Mouse (Mus musculus) spleen, adult 2 months (tissue): ENCODE data around the gene Ntm.

Experiments
- CTCF ChIP-seq: fragments of 200-500 bp; IDR thresholded peaks from 2 replicates; pipeline ENCODE4 v1.5.1; 2011; ENCODE audit warnings: mild to moderate bottlenecking, inconsistent platforms; ENCODE audit not compliant: insufficient read depth, insufficient read length, insufficient replicate concordance; ENCODE audit errors: extremely low read depth
- POLR2A ChIP-seq: fragments of 200-500 bp; IDR thresholded peaks from 2 replicates; pipeline ENCODE4 v1.6.1; 2011; ENCODE audit warnings: low read depth, low read length, inconsistent platforms

GRCm38 (mm10) chr9:29574548-29574947 lies 388.4 kb downstream of the Ntm start:
- no peak for TF ChIP-seq CTCF
- TF ChIP-seq POLR2A, result no peak
